Comparison of ENCODE assay signal across 12 mouse cellular contexts in genomic region chr1:184786376-184787151, GRCm38 (mm10). TPM values are rescaled to one million over a fixed set of nuclear protein-coding genes. Genes with fewer than 3 reads are reported as not detected.
DNase-seq lines count a peak whose midpoint lies in the region; ATAC-seq and TF ChIP-seq lines count a peak whose summit lies in the region.
"Had no signal": no experiment of that assay in that cellular context is flagged by ENCODE, and none has a peak within 500 bp of the region (broad histone marks: within the 10 kb centered on the region; RNA-seq: fewer than 3 reads in every experiment).

No protein-coding gene starts in this region.

- H3K4me3 ChIP-seq in lung, embryonic 14.5 days (ENCODE audit: low read depth, low read length) = no peak overlapping the region
- H3K4me3 ChIP-seq: heart, embryonic 13.5 days had no signal

- no peak overlapping the region for H3K27ac ChIP-seq in lung, embryonic 14.5 days (ENCODE audit: low read depth)
- H3K27ac ChIP-seq: heart, embryonic 13.5 days had no signal

- no peak overlapping the region for H3K9ac ChIP-seq in lung, embryonic 14.5 days
- H3K9ac ChIP-seq: heart, embryonic 13.5 days had no signal

- WGBS in lung, embryonic 14.5 days = 66% methylated on average over 13 of the region's 13 CpGs

- no peak for DNase-seq in lung, embryonic 14.5 days
- DNase-seq in lung, adult 18-20 months = no peak
- peak; percentile 77 for DNase-seq in ES-CJ7 (ENCODE audit: low read depth, low spot score)
- DNase-seq in c-Kit-positive CD71-positive TER-119-negative erythroid progenitor cells, embryonic 14.5 days (ENCODE audit: low read depth) = peak; percentile 34
- DNase-seq in naive thymus-derived CD4-positive, alpha-beta T cell, adult 2 months (ENCODE audit: low read depth) = peak; percentile 56
- no peak for DNase-seq in right cerebral cortex, postnatal 36 days (ENCODE audit: low spot score in 2 of 2)
- DNase-seq in testis, postnatal 10 days (ENCODE audit: low spot score) = no peak
- DNase-seq: kidney, adult 8-10 months; lung, postnatal 4 days; right cerebral cortex, postnatal 14 days had no signal

- peaks cover 10% of the 10 kb centered on the region for H3K4me1 ChIP-seq in lung, embryonic 14.5 days (ENCODE audit: insufficient read depth)

- H3K4me2 ChIP-seq in lung, embryonic 14.5 days = no peak overlapping the region
- H3K4me2 ChIP-seq: heart, embryonic 13.5 days had no signal

- H3K36me3 ChIP-seq in lung, embryonic 14.5 days (ENCODE audit: insufficient read depth) = no peaks in the 10 kb centered on the region
- H3K36me3 ChIP-seq: heart, embryonic 13.5 days had no signal

- ATAC-seq in lung, embryonic 14.5 days (ENCODE audit: insufficient read depth) = no peak

- no peaks in the 10 kb centered on the region for H3K9me3 ChIP-seq in lung, embryonic 14.5 days (ENCODE audit: low read depth, low read length)
- H3K9me3 ChIP-seq: heart, embryonic 13.5 days had no signal

- peak; percentile 51 for TF ChIP-seq CTCF in lung, embryonic 14.5 days (IDR thresholded peaks at IDR 0.05; ENCODE audit: low read depth)

- peaks cover 3% of the 10 kb centered on the region; the same call in 1 of the 2 replicates for H3K27me3 ChIP-seq in lung, embryonic 14.5 days (ENCODE audit: insufficient read depth, low read length)

RNA-seq across cellular contexts. Expression of gene Marc1, which starts 24.5 kb away (rescaled TPM):
- not detected in 2 replicates for polyA plus RNA-seq in lung, embryonic 14.5 days (2014; fragmentation: Nextera tagmentation; extraction: Ambion mirVana)
- polyA plus RNA-seq: embryonic facial prominence, embryonic 11.5 days; heart, embryonic 13.5 days had no signal

RNA-seq across cellular contexts. Expression of gene Hlx, which starts 54.1 kb away (rescaled TPM):
- polyA plus RNA-seq in lung, embryonic 14.5 days (2014; fragmentation: Nextera tagmentation; extraction: Ambion mirVana) = 27.8 and 28.2 TPM in 2 replicates

RNA-seq across cellular contexts. Expression of gene Marc2, which starts 59.7 kb away (rescaled TPM):
- 152 and 163 TPM in 2 replicates for polyA plus RNA-seq in lung, embryonic 14.5 days (2014; fragmentation: Nextera tagmentation; extraction: Ambion mirVana)

Comparison
In these comparisons a context has a peak if more than half of its experiments do, and no peak if none do; other contexts are left out.
1. DNase-seq: peak in ES-CJ7 (single experiment), c-Kit-positive CD71-positive TER-119-negative erythroid progenitor cells, embryonic 14.5 days (single experiment) and naive thymus-derived CD4-positive, alpha-beta T cell, adult 2 months (single experiment); none in lung, embryonic 14.5 days (single experiment), lung, adult 18-20 months (0 of 2), right cerebral cortex, postnatal 36 days (0 of 2) and testis, postnatal 10 days (single experiment).